Mouse (Mus musculus): ENCODE results near the gene Gas2l2.

The Gas2l2 gene

DNA sequence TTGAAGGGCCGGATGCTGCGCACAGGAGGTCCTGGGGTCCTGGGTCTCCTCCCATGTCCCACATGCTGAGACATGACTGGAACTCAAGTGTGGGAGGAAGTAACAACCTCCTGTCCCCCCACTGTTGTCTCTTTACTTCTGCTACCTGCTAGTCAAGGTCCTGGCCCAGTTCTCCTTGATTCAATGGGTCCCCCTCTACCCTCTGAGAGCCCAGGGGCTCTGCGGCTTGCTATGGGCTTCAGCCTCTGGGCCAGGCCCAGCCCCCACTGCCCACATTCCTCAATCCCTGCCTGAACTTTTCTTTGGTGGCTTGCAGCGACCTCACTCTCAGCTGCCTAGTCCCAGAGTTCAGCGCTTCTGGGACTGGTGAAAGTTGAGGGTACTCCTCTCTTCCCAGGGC is at the start of gene Gas2l2:
Gene Gas2l2, minus strand, starts transcription at position 101 of the 400 bp plus-strand sequence.
- no peak for DNase-seq (ENCODE audit: low spot score in 2 of 2)

DNA sequence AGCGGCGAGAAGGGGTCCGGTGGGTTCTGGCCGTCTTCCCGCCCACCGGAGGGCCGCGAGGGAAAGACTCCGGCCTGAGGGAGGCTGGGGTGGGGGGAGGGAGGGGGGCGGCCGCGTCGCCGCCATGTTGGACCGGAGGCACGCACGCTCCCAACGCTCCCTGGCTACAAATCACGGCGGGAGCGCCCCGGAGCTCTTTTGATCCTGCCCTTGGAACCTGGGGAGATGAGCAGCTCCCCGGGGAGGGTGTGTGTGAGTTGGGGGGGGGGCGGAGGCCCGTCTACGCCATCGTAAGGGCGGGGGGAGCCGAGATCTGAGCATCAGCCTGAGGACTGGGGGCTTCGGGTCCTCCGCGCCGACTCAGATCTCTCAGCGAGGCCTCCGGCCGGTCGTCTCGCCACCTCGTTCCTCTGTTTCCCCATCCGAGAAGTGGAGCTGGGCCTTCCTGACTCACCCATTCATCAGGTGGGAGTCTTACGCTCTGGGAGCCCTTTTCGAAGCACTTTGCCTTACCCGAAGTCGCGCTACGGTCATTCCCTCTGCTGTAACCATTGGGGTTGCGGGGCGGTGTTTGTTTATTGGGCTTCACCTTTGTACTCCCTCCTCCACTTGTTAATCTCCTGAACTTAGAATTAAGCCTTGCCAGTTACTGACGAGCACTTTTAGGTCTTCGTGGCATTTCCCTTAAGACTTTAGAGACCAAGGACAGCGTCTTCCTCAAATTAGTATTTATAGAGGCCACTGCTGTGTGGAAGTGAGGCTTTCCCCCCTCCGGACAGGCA is 44.2 kb upstream of the Gas2l2 start:
- DNase-seq (ENCODE audit: low spot score in 2 of 2): no peak

DNA sequence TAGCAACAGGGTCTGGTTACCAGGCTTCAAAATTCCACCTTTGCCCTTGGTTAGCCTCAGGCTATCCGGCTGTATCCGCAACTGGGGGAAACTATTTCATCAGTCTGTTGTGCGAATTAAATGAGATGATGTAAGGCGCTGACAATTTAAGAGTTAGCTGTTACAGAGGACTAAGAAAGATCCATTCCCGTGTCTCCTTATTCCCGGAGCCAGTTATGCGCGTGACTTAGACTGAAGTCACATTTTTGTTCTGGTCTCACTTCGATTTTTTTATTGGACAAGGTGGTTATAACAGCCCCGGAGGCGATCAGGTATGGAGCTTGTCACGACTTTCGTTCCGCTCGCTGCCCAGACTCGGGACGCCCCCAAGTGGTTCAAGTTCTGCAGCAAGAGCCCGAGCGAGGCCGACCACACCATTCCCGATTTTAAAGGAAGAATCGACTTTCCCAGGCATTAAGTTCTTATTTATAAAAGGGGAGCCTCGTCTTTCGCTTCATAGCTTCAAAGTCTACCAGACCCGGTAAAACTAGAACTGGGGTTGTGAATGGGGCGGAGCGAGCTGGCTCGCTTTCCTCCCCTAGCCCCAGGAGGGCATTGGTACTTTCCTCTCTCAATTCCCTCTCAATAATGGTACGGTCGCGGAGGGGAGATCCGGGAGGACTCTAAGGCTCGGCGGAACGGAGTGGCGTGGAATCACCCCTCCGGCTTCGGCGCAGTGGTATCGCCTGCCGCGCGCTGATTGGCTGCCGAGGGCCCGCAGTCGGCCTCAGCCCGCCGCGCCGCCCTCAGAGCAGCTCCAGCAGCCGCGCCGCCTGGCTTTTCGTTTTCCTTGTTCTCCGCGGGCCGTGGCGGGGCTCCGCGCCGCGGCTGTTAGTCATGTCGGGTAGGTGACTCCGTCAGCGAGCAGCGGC is 43.3 kb upstream of the Gas2l2 start, which contains the start of gene Taf15:
Gene Taf15, plus strand, starts transcription at position 763 of the 911 bp plus-strand sequence.
- DNase-seq (ENCODE audit: low spot score in 2 of 2): peak; percentile 96 to 97

DNA sequence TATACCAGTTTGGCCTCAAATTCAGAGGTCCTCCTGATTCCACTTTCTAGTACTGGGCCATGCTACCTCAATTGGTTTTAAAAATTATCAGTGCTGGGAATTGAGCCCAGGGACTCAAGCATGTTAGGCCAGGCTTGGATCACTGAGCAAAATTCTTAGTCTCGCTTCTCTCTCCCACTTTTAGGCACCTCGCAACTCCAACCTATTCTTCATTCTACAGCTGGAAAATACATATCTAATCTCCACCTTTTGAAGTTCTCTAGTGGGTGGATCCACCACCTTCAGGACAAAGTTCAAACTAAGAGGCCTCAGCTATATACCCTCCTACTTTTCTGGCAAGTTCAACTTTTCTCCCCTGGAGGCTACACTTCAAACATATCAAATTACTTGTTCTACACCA is 42.5 kb upstream of the Gas2l2 start:
- DNase-seq (ENCODE audit: low spot score in 2 of 2): no peak

DNA sequence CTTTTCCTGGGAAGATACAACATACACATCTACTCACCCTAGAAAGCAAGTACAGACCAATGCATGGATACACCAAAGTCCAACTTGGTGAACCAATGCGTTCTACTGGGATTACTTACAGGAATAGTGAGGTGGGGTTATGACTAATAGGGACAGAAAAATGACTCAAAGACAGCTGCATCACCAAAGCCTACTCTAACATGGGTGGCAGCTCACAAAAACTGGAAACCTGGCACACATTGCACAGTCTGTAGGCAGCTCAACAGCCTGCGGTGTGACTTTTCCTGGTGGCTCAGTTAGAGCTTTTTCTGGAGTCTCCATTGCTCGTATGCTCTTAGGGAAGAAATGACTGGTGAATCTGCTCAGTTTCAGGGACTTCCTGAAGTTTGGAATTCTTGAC is 39.5 kb upstream of the Gas2l2 start:
- DNase-seq (ENCODE audit: low spot score in 2 of 2): no peak

DNA sequence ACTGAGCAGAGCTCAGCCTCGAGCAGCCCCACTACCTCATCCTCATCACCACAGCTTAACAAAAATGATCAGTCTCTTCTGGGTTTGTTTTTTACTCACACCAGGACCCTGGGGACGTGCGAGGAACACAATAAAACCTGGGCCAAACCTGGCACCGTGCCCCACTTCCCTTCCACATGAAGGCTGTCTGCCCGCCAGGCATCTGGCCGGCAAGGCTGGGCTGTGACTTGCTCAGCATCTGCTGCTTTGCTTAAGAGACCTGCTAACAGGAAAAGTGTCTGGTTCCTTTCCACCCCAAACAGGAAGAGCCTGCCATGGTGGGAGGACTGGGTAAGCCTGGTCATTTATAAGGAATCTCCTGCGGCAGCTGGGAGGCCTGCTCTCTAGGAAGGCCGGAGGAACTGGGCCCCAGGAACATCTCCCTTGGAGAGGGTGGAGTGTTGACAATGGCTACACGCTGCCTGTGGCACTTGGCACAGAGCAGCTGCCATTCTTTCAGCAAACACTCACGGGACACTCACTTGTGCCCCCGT is 37.9 kb upstream of the Gas2l2 start:
- no peak for DNase-seq (ENCODE audit: low spot score in 2 of 2)

DNA sequence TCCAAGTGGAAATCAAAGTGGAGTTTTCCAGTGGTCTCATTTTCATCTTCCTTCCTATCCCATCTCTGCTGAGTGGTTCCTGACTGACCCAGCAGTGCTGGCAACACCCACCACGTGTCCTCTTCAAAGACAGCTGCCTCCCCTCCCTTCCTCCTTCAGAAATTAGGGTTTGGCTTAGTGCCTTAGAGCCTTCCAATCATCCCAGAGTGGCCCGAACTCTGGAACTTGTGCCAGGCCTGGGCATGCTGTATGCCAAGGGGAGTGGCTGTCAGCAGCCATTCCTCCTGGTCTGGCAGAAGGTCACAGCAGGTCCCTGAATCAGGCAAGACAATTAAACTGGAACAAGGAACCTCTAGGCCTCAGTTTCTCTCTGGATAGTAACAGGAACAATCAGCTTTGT is 36.7 kb upstream of the Gas2l2 start:
- no peak for DNase-seq (ENCODE audit: low spot score in 2 of 2)

DNA sequence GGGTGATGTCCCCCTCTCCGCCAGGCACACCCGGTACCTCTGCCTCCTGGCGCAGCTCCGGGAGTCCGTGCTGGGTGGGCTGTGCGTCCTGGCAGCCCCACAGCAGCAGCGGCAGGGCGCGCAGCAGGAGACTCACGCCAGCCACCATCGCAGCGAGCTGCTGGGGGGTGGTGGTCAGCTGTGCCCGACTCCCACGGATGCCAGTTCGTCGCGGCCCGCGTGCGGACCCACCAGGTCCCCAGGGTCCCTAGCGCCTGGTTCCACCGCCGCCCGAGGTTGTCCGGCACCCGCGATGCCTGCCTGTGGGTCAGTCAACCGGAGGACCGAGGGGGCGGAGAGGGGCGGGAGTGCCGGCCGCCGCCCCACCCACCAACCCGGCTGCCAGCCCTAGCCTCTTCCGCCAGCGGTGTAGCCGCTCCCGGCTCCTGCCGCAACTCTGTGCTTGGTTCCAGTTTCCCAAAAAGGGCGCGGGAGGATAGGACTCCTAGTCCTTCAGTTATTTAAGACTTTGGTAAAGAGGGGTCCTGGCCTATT is 33.5 kb upstream of the Gas2l2 start, which contains the start of gene Mmp28:
Gene Mmp28, minus strand, starts transcription at position 361 of the 534 bp plus-strand sequence.
- no peak for DNase-seq (ENCODE audit: low spot score in 2 of 2)

DNA sequence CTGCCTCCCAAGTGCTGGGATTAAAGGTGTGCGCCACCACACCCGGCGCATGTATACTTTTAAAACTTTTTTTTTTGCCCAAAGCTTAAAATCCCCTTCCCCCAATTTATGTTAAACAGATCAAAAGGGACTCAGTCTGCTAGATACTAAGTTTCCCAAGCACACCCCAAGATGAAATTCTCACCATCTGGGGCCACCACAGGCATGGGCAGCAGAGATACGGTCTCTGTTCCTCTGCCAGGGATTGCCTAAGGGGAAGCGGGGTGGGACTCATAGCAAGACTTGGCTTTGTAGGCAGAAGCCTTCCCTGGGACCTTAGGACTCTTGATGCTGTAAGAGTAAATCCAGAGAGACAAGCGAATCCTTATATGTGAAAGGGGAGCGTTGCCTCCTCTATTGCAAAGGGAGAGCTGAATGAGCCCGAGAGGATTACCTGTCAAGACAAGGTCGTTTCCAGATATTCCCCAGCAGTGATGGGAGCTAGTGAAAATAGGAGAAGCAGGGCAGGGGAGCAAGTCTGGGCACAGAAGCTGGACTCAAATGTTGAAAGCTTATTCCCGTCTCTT is 32.3 kb upstream of the Gas2l2 start:
- DNase-seq (ENCODE audit: low spot score in 2 of 2): no peak

DNA sequence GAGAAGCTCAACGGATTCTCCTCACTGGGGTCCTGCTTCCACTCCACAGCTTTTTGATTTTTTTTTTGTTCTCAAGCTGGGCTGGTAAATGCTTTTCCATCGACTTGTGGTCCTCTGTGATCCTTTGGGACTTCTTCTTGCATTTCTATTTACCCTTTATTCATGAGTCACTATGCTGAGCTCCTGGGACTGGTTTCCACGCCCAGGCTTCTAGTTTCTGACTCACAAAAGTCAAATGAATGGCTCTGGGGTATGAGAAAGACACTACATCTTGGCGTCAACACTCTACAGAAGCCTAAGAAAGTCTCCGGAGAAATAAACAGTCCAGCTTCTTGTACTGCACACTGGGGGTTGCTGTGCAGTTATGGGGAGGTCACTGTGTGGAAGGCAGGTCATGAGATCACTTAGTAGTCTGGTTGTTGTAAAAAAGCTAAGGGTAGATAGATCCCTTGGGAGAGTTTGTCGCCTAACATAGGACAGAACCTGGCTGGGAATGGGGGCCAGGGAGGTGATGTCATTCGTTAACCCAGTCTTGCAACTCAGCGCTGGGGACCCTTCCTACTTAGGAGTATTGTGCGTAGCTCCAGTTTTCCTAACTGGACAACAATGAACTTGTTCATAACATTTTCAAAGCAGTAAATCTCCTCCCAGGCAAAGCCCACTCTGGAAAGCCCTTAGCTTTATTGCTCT is 28.8 kb upstream of the Gas2l2 start:
- no peak for DNase-seq (ENCODE audit: low spot score in 2 of 2)

DNA sequence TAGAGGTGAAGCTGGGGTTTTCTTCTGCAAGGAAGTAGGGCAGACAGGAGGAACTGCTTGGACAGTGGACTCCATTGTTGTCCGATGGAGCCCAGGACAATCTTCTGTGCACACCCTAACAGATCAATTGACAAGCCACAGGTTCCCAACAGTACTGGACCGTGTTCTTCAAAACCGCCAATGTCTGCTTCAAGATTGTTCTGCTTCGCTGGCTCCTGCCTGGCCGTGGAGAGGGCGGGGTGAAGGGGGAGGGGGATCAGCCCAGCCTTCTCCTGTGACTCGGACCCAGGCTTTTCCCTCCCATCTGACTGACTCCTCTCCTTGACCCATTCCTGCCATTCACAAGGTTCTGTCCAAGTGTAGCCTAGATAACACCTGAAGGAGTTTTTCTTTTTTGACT is 28.0 kb upstream of the Gas2l2 start:
- no peak for DNase-seq (ENCODE audit: low spot score in 2 of 2)

DNA sequence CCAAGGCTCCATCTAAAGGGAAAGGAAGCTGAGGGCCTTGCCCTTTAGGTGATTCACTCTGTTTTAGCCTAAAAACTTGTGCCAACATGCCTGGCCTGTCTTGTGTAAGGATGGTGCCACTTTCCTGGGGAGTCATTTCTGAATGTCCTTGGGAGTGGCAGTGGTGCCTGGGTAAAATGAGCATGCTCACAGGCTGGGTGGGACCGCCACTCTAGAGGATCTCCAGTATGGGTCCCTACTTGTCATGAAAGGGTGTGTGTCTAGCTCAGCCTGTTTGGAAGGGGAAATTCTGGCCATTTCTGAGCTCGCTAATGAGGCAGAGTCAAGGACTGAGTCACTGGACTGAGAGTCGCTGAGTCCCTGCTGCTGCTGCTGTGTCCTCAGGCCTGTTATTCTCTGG is 26.4 kb upstream of the Gas2l2 start:
- DNase-seq (ENCODE audit: low spot score in 2 of 2): no peak

DNA sequence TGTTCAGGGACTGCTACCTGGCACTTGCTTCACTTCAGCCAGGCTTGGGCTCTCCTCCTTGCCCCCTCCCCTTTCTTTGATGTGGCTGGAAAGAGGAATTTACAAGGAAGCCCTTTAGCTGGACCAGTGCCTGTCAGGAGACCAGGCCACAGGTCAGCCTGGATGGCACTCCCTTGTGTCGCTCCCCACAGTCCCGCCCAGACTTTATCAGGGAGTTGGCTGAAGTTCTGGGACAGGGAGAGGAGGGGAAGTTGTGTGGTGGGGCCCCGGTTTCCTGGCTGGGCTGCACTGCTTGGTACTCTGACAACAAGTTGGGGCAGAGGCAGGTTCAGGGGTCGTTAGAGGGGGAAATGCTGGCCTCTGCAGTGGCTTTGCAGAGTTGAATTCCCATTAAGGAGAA is 25.3 kb upstream of the Gas2l2 start:
- DNase-seq (ENCODE audit: low spot score in 2 of 2): no peak

DNA sequence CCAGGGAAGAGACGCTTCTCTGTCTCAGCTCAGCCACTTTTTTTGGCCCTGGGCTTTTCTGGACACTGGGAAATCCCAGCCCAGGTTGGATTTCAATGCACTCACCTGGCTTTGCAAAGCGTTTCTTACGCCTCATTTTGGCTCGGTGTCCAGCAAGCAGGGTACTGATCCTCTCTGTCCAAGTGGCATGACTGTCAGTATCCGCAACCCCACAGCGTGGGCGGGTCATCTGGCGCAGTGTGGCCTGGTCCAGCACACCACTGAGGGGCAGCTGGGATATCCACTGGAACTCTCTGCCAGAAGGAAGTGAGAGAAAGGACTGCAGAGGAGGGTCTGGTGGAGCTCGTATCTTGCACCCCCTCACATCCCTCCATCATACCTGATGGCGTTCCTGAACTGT is 22.0 kb upstream of the Gas2l2 start:
- DNase-seq (ENCODE audit: low spot score in 2 of 2): no peak

DNA sequence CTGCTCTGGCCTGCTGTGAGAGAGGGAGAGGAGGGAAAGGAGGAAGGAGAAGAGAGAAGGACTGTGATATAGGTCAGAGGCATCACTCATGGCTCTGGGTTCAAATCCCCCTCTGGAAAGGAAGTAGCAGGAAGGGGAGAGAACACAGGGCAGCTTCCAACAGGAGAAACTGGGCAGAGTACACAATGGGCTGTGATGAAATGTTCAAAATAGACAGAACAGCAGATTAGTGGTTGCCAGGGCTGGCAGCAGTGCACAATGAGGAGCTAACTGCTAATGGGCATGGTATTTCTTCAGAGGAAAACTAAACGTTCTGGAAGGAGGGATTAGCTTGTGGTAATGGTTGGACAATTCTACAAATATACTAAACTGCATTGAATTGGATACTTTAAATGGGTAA is 21.3 kb upstream of the Gas2l2 start:
- no peak for DNase-seq (ENCODE audit: low spot score in 2 of 2)

DNA sequence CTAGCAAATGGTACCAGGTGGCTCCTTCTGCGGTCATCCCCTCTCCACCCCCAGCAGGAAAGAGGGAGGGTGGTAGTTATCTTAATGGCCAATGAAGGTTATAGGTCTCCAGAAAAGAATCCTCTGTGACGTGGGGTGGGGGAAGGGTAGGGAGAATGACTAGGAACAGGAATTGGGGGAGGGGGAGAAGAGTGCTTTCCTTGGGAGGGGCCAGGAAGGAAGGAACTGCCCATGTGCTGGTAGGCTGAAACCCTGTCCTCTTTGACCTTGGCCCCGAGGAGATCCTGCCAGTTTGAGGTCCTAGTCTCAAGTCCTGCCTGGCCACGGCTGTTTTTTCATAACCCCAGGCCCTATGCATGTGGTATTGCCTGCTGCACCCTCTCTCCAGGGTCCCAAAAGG is 20.0 kb upstream of the Gas2l2 start:
- no peak for DNase-seq (ENCODE audit: low spot score in 2 of 2)

DNA sequence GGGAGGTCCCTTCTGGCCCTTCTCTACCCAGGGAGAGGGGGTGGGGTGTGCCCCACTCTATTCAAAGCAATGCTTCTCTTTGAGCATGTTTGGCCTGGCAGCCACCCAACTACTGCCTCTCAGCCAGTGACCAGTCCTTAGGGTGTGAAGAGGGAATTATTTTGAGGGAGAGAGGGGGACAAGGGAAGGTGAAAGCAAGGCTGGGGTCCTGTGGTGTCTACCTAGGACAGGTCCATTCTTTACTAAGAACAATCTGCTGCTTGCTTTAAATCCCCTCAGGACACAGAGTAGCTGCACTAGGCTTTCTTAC is 19.6 kb upstream of the Gas2l2 start:
- no peak for DNase-seq (ENCODE audit: low spot score in 2 of 2)

DNA sequence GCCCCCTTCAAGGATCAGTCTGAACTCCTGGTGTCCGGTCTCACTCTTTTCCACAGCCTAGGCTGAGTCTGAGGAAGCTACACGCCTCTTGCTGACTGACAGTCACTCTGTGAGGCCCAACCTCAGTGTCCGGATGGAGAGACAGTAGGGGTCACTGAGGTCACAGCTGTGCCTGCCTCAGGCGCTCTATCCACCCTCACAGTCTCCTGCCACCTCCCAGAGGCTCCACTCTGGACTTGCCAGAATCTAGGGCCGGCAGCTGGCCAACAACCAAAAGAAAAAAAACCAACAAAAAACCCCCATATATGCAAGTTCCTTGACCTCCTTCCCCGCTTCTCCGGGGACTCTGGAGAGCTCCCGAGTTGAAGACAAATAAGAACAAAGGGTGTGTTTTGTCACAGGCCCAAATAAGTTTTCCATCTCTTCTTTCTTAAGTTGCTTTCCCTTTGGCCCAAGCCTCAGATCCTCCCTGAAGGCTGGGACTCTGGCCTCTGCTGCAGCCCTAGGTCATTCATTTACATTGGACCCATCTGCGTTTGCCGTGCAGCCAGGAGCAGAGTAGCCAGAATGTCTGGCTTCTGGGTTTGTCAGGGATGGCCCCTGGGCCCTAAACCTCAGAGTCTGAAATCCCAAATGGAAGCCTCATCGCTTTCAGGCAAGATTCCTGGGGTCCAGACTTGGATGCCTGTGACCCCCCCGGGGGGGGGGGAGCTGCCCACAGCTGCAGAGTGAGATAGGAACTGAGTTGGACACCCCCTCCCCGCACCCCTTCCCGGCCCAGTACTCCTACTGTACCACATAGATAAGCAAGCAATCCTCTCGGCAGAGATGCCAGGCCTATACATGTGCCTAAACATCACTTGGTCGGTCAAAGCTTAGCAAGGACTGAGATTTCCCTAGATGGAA is 19.0 kb upstream of the Gas2l2 start:
- no peak for DNase-seq (ENCODE audit: low spot score in 2 of 2)

DNA sequence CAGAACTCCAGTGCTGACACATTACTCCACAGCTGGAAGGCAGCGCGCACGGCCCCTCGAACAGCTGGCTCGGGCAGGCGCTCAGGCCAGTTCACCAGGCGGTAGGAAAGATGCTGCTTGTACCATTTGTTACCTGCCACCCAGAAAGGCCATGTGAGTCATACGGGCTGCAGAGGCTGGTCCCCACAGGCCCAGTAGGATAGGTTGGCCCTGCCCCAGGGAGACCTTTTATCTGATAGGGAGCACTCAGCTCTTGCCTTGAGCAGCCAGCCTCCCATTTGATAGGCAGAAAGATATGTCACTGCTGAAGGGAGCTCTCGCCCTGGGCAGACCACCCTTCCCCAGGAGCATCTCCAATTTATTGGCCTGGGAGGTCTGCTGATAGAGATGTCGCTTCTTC is 18.4 kb upstream of the Gas2l2 start:
- DNase-seq (ENCODE audit: low spot score in 2 of 2): no peak

DNA sequence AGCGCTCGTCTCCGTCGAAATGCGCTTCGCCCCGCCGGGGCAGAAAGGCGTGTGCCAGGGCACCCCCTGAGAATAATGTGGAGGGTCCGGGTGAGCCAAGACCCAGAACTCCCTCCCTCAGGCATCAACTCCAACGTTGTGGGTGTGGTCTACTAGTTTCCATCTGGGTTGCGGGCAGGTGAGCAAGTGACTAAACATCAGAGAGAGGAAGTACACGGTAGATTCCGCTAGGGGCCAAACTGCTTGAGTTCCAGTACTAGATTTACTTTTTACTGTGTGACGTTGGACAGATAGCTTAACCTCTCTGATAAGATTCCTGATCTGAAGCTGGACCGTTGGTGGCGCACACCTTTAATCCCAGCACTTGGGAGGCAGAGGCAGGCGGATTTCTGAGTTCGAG is 15.7 kb upstream of the Gas2l2 start:
- DNase-seq (ENCODE audit: low spot score in 2 of 2): no peak

Data from right cerebral cortex, postnatal 36 days (tissue).